Mouse (Mus musculus): Measurements from ENCODE around the gene Znrf3. TPM values are rescaled to one million over a fixed set of nuclear protein-coding genes. Genes with fewer than 3 reads are reported as not detected.

The Znrf3 gene
- polyA plus RNA-seq, 1 experiment from 2014 or later = 13.4 TPM

- ATAC-seq (ENCODE audit: insufficient read depth, low FRiP score, low read depth) = no peak
- no peaks in the 10 kb centered on the region for H3K4me1 ChIP-seq
- H3K27me3 ChIP-seq (replicated peaks) = no peaks in the 10 kb centered on the region
- no peak overlapping the region for H3K4me3 ChIP-seq (replicated peaks)
- no peak overlapping the region for H3K27ac ChIP-seq
- WGBS = 19% methylated on average over 5 of the region's 5 CpGs
- no peaks in the 10 kb centered on the region for H3K9me3 ChIP-seq
- no peak overlapping the region for H3K4me2 ChIP-seq
- H3K36me3 ChIP-seq = no peaks in the 10 kb centered on the region
- no peak overlapping the region for H3K9ac ChIP-seq
These were observed 29.5 kb upstream of the Znrf3 start for GRCm38 (mm10) chr11:5474130-5474529.

GRCm38 (mm10) chr11:5470055-5470454, 25.4 kb upstream of the Znrf3 start:
- ATAC-seq (ENCODE audit: insufficient read depth, low FRiP score, low read depth) = no peak
- no peak overlapping the region for H3K9ac ChIP-seq
- H3K4me3 ChIP-seq (replicated peaks) = no peak overlapping the region
- H3K27me3 ChIP-seq (replicated peaks) = no peaks in the 10 kb centered on the region
- no peaks in the 10 kb centered on the region for H3K4me1 ChIP-seq
- no peaks in the 10 kb centered on the region for H3K9me3 ChIP-seq
- 56% methylated on average over 3 of the region's 3 CpGs for WGBS
- no peak overlapping the region for H3K27ac ChIP-seq
- H3K36me3 ChIP-seq = no peaks in the 10 kb centered on the region
- H3K4me2 ChIP-seq = no peak overlapping the region

- H3K4me3 ChIP-seq (replicated peaks) = no peak overlapping the region
- H3K4me1 ChIP-seq = no peaks in the 10 kb centered on the region
- H3K36me3 ChIP-seq = no peaks in the 10 kb centered on the region
- H3K9me3 ChIP-seq = no peaks in the 10 kb centered on the region
- no peak overlapping the region for H3K27ac ChIP-seq
- H3K9ac ChIP-seq = no peak overlapping the region
- ATAC-seq (ENCODE audit: insufficient read depth, low FRiP score, low read depth) = no peak
- no peak overlapping the region for H3K4me2 ChIP-seq
- no peaks in the 10 kb centered on the region for H3K27me3 ChIP-seq (replicated peaks)
- 81% methylated on average over 3 of the region's 3 CpGs for WGBS
These were observed 24.4 kb upstream of the Znrf3 start for GRCm38 (mm10) chr11:5469084-5469483.

- no peak for ATAC-seq (ENCODE audit: insufficient read depth, low FRiP score, low read depth)
- H3K4me1 ChIP-seq = no peaks in the 10 kb centered on the region
- no peak overlapping the region for H3K9ac ChIP-seq
- no peak overlapping the region for H3K4me2 ChIP-seq
- WGBS = 55% methylated on average over 2 of the region's 2 CpGs
- no peak overlapping the region for H3K27ac ChIP-seq
- no peaks in the 10 kb centered on the region for H3K36me3 ChIP-seq
- H3K27me3 ChIP-seq (replicated peaks) = no peaks in the 10 kb centered on the region
- no peaks in the 10 kb centered on the region for H3K9me3 ChIP-seq
- no peak overlapping the region for H3K4me3 ChIP-seq (replicated peaks)
These were observed 23.8 kb upstream of the Znrf3 start for GRCm38 (mm10) chr11:5468471-5468870.

GRCm38 (mm10) chr11:5451923-5452322, 7.3 kb upstream of the Znrf3 start:
- no peaks in the 10 kb centered on the region for H3K27me3 ChIP-seq (replicated peaks)
- 26% methylated on average over 6 of the region's 6 CpGs for WGBS
- H3K9me3 ChIP-seq = no peaks in the 10 kb centered on the region
- H3K4me3 ChIP-seq (replicated peaks) = no peak overlapping the region
- no peaks in the 10 kb centered on the region for H3K36me3 ChIP-seq
- no peak overlapping the region for H3K27ac ChIP-seq
- no peak overlapping the region for H3K4me2 ChIP-seq
- no peaks in the 10 kb centered on the region for H3K4me1 ChIP-seq
- no peak overlapping the region for H3K9ac ChIP-seq
- ATAC-seq (ENCODE audit: insufficient read depth, low FRiP score, low read depth) = peak; percentile 22; the same call in 1 of the 2 replicates

GRCm38 (mm10) chr11:5451341-5451740, 6.7 kb upstream of the Znrf3 start:
- H3K4me1 ChIP-seq = no peaks in the 10 kb centered on the region
- no peaks in the 10 kb centered on the region for H3K36me3 ChIP-seq
- no peak overlapping the region for H3K27ac ChIP-seq
- no peaks in the 10 kb centered on the region for H3K27me3 ChIP-seq (replicated peaks)
- 69% methylated on average over 4 of the region's 4 CpGs for WGBS
- no peak for ATAC-seq (ENCODE audit: insufficient read depth, low FRiP score, low read depth)
- no peak overlapping the region for H3K4me3 ChIP-seq (replicated peaks)
- no peaks in the 10 kb centered on the region for H3K9me3 ChIP-seq
- no peak overlapping the region for H3K4me2 ChIP-seq
- no peak overlapping the region for H3K9ac ChIP-seq

- Histone ChIP-seq H3K4me1 (no peaks in the 10 kb centered on the region), H3K9ac (no peak overlapping the region), H3K4me2 (no peak overlapping the region), H3K4me3 (replicated peaks) (no peak overlapping the region), H3K36me3 (no peaks in the 10 kb centered on the region), H3K27ac (no peak overlapping the region), H3K27me3 (replicated peaks) (no peaks in the 10 kb centered on the region), H3K9me3 (no peaks in the 10 kb centered on the region)
- no peak for ATAC-seq (ENCODE audit: insufficient read depth, low FRiP score, low read depth)
- 71% methylated on average over 4 of the region's 4 CpGs for WGBS
These were observed 6.1 kb upstream of the Znrf3 start for GRCm38 (mm10) chr11:5450701-5451100.

GRCm38 (mm10) chr11:5445452-5445953, 856 bp upstream of the Znrf3 start:
- 10% methylated on average over 11 of the region's 11 CpGs for WGBS
- Histone ChIP-seq H3K27ac (peak overlapping the region; percentile 84), H3K9me3 (no peaks in the 10 kb centered on the region), H3K4me1 (0 out of 2 replicates have a peak, but pooled peaks cover 10% of the 10 kb centered on the region), H3K27me3 (replicated peaks) (no peaks in the 10 kb centered on the region), H3K4me2 (peak overlapping the region; percentile 93), H3K9ac (0 out of 2 replicates have a peak overlapping the region, but pooled peaks have one; percentile 16), H3K4me3 (replicated peaks) (peak overlapping the region; percentile 85), H3K36me3 (no peaks in the 10 kb centered on the region)
- ATAC-seq (ENCODE audit: insufficient read depth, low FRiP score, low read depth) = peak; percentile 24; the same call in 1 of the 2 replicates

GRCm38 (mm10) chr11:5444234-5444598, 431 bp downstream of the Znrf3 start:
- ATAC-seq (ENCODE audit: insufficient read depth, low FRiP score, low read depth) = no peak; the same call in 1 of the 2 replicates
- H3K4me1 ChIP-seq = 0 out of 2 replicates have a peak, but pooled peaks cover 10% of the 10 kb centered on the region
- H3K9ac ChIP-seq = peak overlapping the region; percentile 76
- under 1% methylated on average over 51 of the region's 57 CpGs for WGBS
- peak overlapping the region; percentile 85 for H3K4me3 ChIP-seq (replicated peaks)
- no peaks in the 10 kb centered on the region for H3K27me3 ChIP-seq (replicated peaks)
- H3K9me3 ChIP-seq = no peaks in the 10 kb centered on the region
- H3K36me3 ChIP-seq = no peaks in the 10 kb centered on the region
- peak overlapping the region; percentile 93 for H3K4me2 ChIP-seq
- H3K27ac ChIP-seq = peak overlapping the region; percentile 86

GRCm38 (mm10) chr11:5443511-5444233, 975 bp downstream of the Znrf3 start:
- WGBS = 2% methylated on average over 38 of the region's 38 CpGs
- no peaks in the 10 kb centered on the region for H3K27me3 ChIP-seq (replicated peaks)
- H3K4me3 ChIP-seq (replicated peaks) = peak overlapping the region; percentile 85
- H3K9ac ChIP-seq = peak overlapping the region; percentile 76
- H3K4me2 ChIP-seq = peak overlapping the region; percentile 93
- peak overlapping the region; percentile 86 for H3K27ac ChIP-seq
- H3K36me3 ChIP-seq = no peaks in the 10 kb centered on the region
- H3K4me1 ChIP-seq = 0 out of 2 replicates have a peak, but pooled peaks cover 10% of the 10 kb centered on the region
- H3K9me3 ChIP-seq = no peaks in the 10 kb centered on the region
- ATAC-seq (ENCODE audit: insufficient read depth, low FRiP score, low read depth) = 0 out of 2 replicates have a peak, but pooled peaks have one; percentile 14

- Histone ChIP-seq H3K27me3 (replicated peaks) (no peaks in the 10 kb centered on the region), H3K27ac (no peak overlapping the region), H3K36me3 (no peaks in the 10 kb centered on the region), H3K9ac (no peak overlapping the region), H3K4me3 (replicated peaks) (peak overlapping the region; percentile 85; the same call in 1 of the 2 replicates), H3K4me2 (peak overlapping the region; percentile 93), H3K9me3 (no peaks in the 10 kb centered on the region), H3K4me1 (0 out of 2 replicates have a peak, but pooled peaks cover 10% of the 10 kb centered on the region)
- ATAC-seq (ENCODE audit: insufficient read depth, low FRiP score, low read depth) = no peak
- WGBS = 19% methylated on average over 3 of the region's 3 CpGs
These were observed 2.0 kb downstream of the Znrf3 start for GRCm38 (mm10) chr11:5442590-5443021.

- H3K4me2 ChIP-seq = no peak overlapping the region
- 64% methylated on average over 2 of the region's 2 CpGs for WGBS
- 0 out of 2 replicates have a peak, but pooled peaks cover 1% of the 10 kb centered on the region for H3K4me1 ChIP-seq
- no peak overlapping the region for H3K4me3 ChIP-seq (replicated peaks)
- no peaks in the 10 kb centered on the region for H3K9me3 ChIP-seq
- ATAC-seq (ENCODE audit: insufficient read depth, low FRiP score, low read depth) = no peak
- no peaks in the 10 kb centered on the region for H3K27me3 ChIP-seq (replicated peaks)
- H3K27ac ChIP-seq = no peak overlapping the region
- no peak overlapping the region for H3K9ac ChIP-seq
- no peaks in the 10 kb centered on the region for H3K36me3 ChIP-seq
These were observed 7.0 kb downstream of the Znrf3 start for GRCm38 (mm10) chr11:5437646-5438045.
